Mouse (Mus musculus) right cerebral cortex, postnatal 25 days (tissue): ENCODE measurements around the gene Scamp2.

Experiments used
- DNase-seq: peaks from one replicate; pipeline ENCODE4 v3.0.0; 2022

Scamp2 gene

GRCm38 (mm10) chr9:57633481-57634024, 72.8 kb downstream of the Scamp2 start:
- peak; percentile 49 for DNase-seq

GRCm38 (mm10) chr9:57637272-57637671, 76.5 kb downstream of the Scamp2 start:
- DNase-seq, result no peak

- no peak for DNase-seq
Observed at GRCm38 (mm10) chr9:57637741-57638322, 77.1 kb downstream of the Scamp2 start.
